Mouse (Mus musculus): ENCODE data around the gene A930033H14Rik. TPM values are rescaled to one million over a fixed set of nuclear protein-coding genes. Genes with fewer than 3 reads are reported as not detected.
A peak's percentile ranks its signal among the peaks of the same experiment; 100 is the strongest.

The A930033H14Rik gene
- polyA plus RNA-seq (2015; fragmentation: Nextera tagmentation; extraction: Ambion mirVana), result 0.93 and 1.0 TPM in 2 replicates

GRCm38 (mm10) chr10:69212542-69213440 lies at the start of gene A930033H14Rik:
TSS of gene A930033H14Rik (minus strand) at chr10:69213098.
- H3K36me3 ChIP-seq (ENCODE audit: control insufficient read depth, insufficient read depth, low read length), result peaks cover 3% of the 10 kb centered on the region; the same call in 1 of the 2 replicates
- H3K27me3 ChIP-seq (replicated peaks; ENCODE audit: control insufficient read depth, insufficient read depth, low read length), result no peaks in the 10 kb centered on the region
- peak within 1 kb of the TSS; percentile 99 for H3K27ac ChIP-seq (ENCODE audit: low read length)
- H3K9ac ChIP-seq (ENCODE audit: low read depth, low read length), result peak within 1 kb of the TSS; percentile 96
- WGBS, result under 1% methylated on average over 79 of the region's 84 CpGs
- peak; percentile 96 for ATAC-seq
- H3K9me3 ChIP-seq (ENCODE audit: control insufficient read depth, low read length), result no peaks in the 10 kb centered on the region
- peaks cover 19% of the 10 kb centered on the region for H3K4me1 ChIP-seq (ENCODE audit: control insufficient read depth, insufficient read depth, low read length)
- H3K4me3 ChIP-seq (ENCODE audit: low read length), result peak within 1 kb of the TSS; percentile 81
- peak within 1 kb of the TSS; percentile 74 for H3K4me2 ChIP-seq (ENCODE audit: low read depth, low read length)

- Histone ChIP-seq H3K27ac (ENCODE audit: low read length) (no peak overlapping the region), H3K36me3 (ENCODE audit: control insufficient read depth, insufficient read depth, low read length) (peaks cover 3% of the 10 kb centered on the region; the same call in 1 of the 2 replicates), H3K9me3 (ENCODE audit: control insufficient read depth, low read length) (no peaks in the 10 kb centered on the region), H3K4me2 (ENCODE audit: low read depth, low read length) (no peak overlapping the region), H3K4me3 (ENCODE audit: low read length) (no peak overlapping the region), H3K27me3 (replicated peaks; ENCODE audit: control insufficient read depth, insufficient read depth, low read length) (no peaks in the 10 kb centered on the region), H3K9ac (ENCODE audit: low read depth, low read length) (no peak overlapping the region), H3K4me1 (ENCODE audit: control insufficient read depth, insufficient read depth, low read length) (peaks cover 9% of the 10 kb centered on the region)
- 84% methylated on average over 8 of the region's 8 CpGs for WGBS
- no peak for ATAC-seq
These were observed 47.0 kb upstream of the A930033H14Rik start for GRCm38 (mm10) chr10:69259929-69260328.

- no peak for ATAC-seq
- H3K27ac ChIP-seq (ENCODE audit: low read length), result no peak overlapping the region
- H3K4me3 ChIP-seq (ENCODE audit: low read length), result no peak overlapping the region
- peaks cover 15% of the 10 kb centered on the region for H3K4me1 ChIP-seq (ENCODE audit: control insufficient read depth, insufficient read depth, low read length)
- H3K36me3 ChIP-seq (ENCODE audit: control insufficient read depth, insufficient read depth, low read length), result peaks cover 3% of the 10 kb centered on the region; the same call in 1 of the 2 replicates
- no peaks in the 10 kb centered on the region for H3K9me3 ChIP-seq (ENCODE audit: control insufficient read depth, low read length)
- 41% methylated on average over 2 of the region's 2 CpGs for WGBS
- H3K4me2 ChIP-seq (ENCODE audit: low read depth, low read length), result no peak overlapping the region
- H3K27me3 ChIP-seq (replicated peaks; ENCODE audit: control insufficient read depth, insufficient read depth, low read length), result no peaks in the 10 kb centered on the region
- H3K9ac ChIP-seq (ENCODE audit: low read depth, low read length), result no peak overlapping the region
These were observed 46.3 kb upstream of the A930033H14Rik start for GRCm38 (mm10) chr10:69259161-69259560.

GRCm38 (mm10) chr10:69258588-69258987 lies 45.7 kb upstream of the A930033H14Rik start:
- Histone ChIP-seq H3K4me1 (ENCODE audit: control insufficient read depth, insufficient read depth, low read length) (peaks cover 18% of the 10 kb centered on the region), H3K9me3 (ENCODE audit: control insufficient read depth, low read length) (no peaks in the 10 kb centered on the region), H3K4me2 (ENCODE audit: low read depth, low read length) (no peak overlapping the region), H3K27ac (ENCODE audit: low read length) (0 out of 2 replicates have a peak overlapping the region, but pooled peaks have one; percentile 13), H3K4me3 (ENCODE audit: low read length) (no peak overlapping the region), H3K27me3 (replicated peaks; ENCODE audit: control insufficient read depth, insufficient read depth, low read length) (no peaks in the 10 kb centered on the region), H3K9ac (ENCODE audit: low read depth, low read length) (no peak overlapping the region), H3K36me3 (ENCODE audit: control insufficient read depth, insufficient read depth, low read length) (peaks cover 3% of the 10 kb centered on the region; the same call in 1 of the 2 replicates)
- WGBS, result 58% methylated on average over 9 of the region's 9 CpGs
- no peak for ATAC-seq

GRCm38 (mm10) chr10:69257592-69258133 lies 44.8 kb upstream of the A930033H14Rik start:
- H3K27me3 ChIP-seq (replicated peaks; ENCODE audit: control insufficient read depth, insufficient read depth, low read length), result no peaks in the 10 kb centered on the region
- H3K9me3 ChIP-seq (ENCODE audit: control insufficient read depth, low read length), result no peaks in the 10 kb centered on the region
- no peak overlapping the region for H3K27ac ChIP-seq (ENCODE audit: low read length)
- ATAC-seq, result no peak
- H3K4me2 ChIP-seq (ENCODE audit: low read depth, low read length), result no peak overlapping the region
- no peak overlapping the region for H3K4me3 ChIP-seq (ENCODE audit: low read length)
- WGBS, result 78% methylated on average over 6 of the region's 6 CpGs
- H3K36me3 ChIP-seq (ENCODE audit: control insufficient read depth, insufficient read depth, low read length), result peaks cover 3% of the 10 kb centered on the region; the same call in 1 of the 2 replicates
- no peak overlapping the region for H3K9ac ChIP-seq (ENCODE audit: low read depth, low read length)
- peaks cover 21% of the 10 kb centered on the region for H3K4me1 ChIP-seq (ENCODE audit: control insufficient read depth, insufficient read depth, low read length)

GRCm38 (mm10) chr10:69255594-69255993 lies 42.7 kb upstream of the A930033H14Rik start:
- H3K4me2 ChIP-seq (ENCODE audit: low read depth, low read length), result no peak overlapping the region
- H3K9me3 ChIP-seq (ENCODE audit: control insufficient read depth, low read length), result no peaks in the 10 kb centered on the region
- WGBS, result 42% methylated on average over 5 of the region's 5 CpGs
- H3K27ac ChIP-seq (ENCODE audit: low read length), result no peak overlapping the region
- ATAC-seq, result no peak
- H3K36me3 ChIP-seq (ENCODE audit: control insufficient read depth, insufficient read depth, low read length), result peaks cover 3% of the 10 kb centered on the region; the same call in 1 of the 2 replicates
- no peaks in the 10 kb centered on the region for H3K27me3 ChIP-seq (replicated peaks; ENCODE audit: control insufficient read depth, insufficient read depth, low read length)
- no peak overlapping the region for H3K9ac ChIP-seq (ENCODE audit: low read depth, low read length)
- H3K4me1 ChIP-seq (ENCODE audit: control insufficient read depth, insufficient read depth, low read length), result peaks cover 22% of the 10 kb centered on the region
- no peak overlapping the region for H3K4me3 ChIP-seq (ENCODE audit: low read length)

- H3K4me1 ChIP-seq (ENCODE audit: control insufficient read depth, insufficient read depth, low read length), result peaks cover 22% of the 10 kb centered on the region
- H3K4me2 ChIP-seq (ENCODE audit: low read depth, low read length), result no peak overlapping the region
- H3K9me3 ChIP-seq (ENCODE audit: control insufficient read depth, low read length), result no peaks in the 10 kb centered on the region
- H3K9ac ChIP-seq (ENCODE audit: low read depth, low read length), result no peak overlapping the region
- H3K36me3 ChIP-seq (ENCODE audit: control insufficient read depth, insufficient read depth, low read length), result no peaks in the 10 kb centered on the region
- WGBS, result 10% methylated on average over 8 of the region's 8 CpGs
- no peaks in the 10 kb centered on the region for H3K27me3 ChIP-seq (replicated peaks; ENCODE audit: control insufficient read depth, insufficient read depth, low read length)
- H3K4me3 ChIP-seq (ENCODE audit: low read length), result no peak overlapping the region
- H3K27ac ChIP-seq (ENCODE audit: low read length), result peak overlapping the region; percentile 93
- peak; percentile 71 for ATAC-seq
These were observed 41.5 kb upstream of the A930033H14Rik start for GRCm38 (mm10) chr10:69254390-69254847.

- H3K27me3 ChIP-seq (replicated peaks; ENCODE audit: control insufficient read depth, insufficient read depth, low read length), result no peaks in the 10 kb centered on the region
- ATAC-seq, result peak; percentile 19
- 38% methylated on average over 5 of the region's 5 CpGs for WGBS
- H3K4me2 ChIP-seq (ENCODE audit: low read depth, low read length), result no peak overlapping the region
- H3K36me3 ChIP-seq (ENCODE audit: control insufficient read depth, insufficient read depth, low read length), result no peaks in the 10 kb centered on the region
- H3K9me3 ChIP-seq (ENCODE audit: control insufficient read depth, low read length), result no peaks in the 10 kb centered on the region
- H3K9ac ChIP-seq (ENCODE audit: low read depth, low read length), result no peak overlapping the region
- H3K4me3 ChIP-seq (ENCODE audit: low read length), result no peak overlapping the region
- H3K4me1 ChIP-seq (ENCODE audit: control insufficient read depth, insufficient read depth, low read length), result peaks cover 22% of the 10 kb centered on the region
- peak overlapping the region; percentile 93 for H3K27ac ChIP-seq (ENCODE audit: low read length)
These were observed 40.8 kb upstream of the A930033H14Rik start for GRCm38 (mm10) chr10:69253686-69254080.

- H3K27me3 ChIP-seq (replicated peaks; ENCODE audit: control insufficient read depth, insufficient read depth, low read length), result no peaks in the 10 kb centered on the region
- 32% methylated on average over 5 of the region's 5 CpGs for WGBS
- H3K27ac ChIP-seq (ENCODE audit: low read length), result peak overlapping the region; percentile 93
- ATAC-seq, result peak; percentile 83
- no peaks in the 10 kb centered on the region for H3K36me3 ChIP-seq (ENCODE audit: control insufficient read depth, insufficient read depth, low read length)
- no peaks in the 10 kb centered on the region for H3K9me3 ChIP-seq (ENCODE audit: control insufficient read depth, low read length)
- H3K4me1 ChIP-seq (ENCODE audit: control insufficient read depth, insufficient read depth, low read length), result peaks cover 22% of the 10 kb centered on the region
- no peak overlapping the region for H3K4me3 ChIP-seq (ENCODE audit: low read length)
- H3K4me2 ChIP-seq (ENCODE audit: low read depth, low read length), result no peak overlapping the region
- H3K9ac ChIP-seq (ENCODE audit: low read depth, low read length), result no peak overlapping the region
These were observed 40.3 kb upstream of the A930033H14Rik start for GRCm38 (mm10) chr10:69253075-69253685.
